In the genomic region with DNA sequence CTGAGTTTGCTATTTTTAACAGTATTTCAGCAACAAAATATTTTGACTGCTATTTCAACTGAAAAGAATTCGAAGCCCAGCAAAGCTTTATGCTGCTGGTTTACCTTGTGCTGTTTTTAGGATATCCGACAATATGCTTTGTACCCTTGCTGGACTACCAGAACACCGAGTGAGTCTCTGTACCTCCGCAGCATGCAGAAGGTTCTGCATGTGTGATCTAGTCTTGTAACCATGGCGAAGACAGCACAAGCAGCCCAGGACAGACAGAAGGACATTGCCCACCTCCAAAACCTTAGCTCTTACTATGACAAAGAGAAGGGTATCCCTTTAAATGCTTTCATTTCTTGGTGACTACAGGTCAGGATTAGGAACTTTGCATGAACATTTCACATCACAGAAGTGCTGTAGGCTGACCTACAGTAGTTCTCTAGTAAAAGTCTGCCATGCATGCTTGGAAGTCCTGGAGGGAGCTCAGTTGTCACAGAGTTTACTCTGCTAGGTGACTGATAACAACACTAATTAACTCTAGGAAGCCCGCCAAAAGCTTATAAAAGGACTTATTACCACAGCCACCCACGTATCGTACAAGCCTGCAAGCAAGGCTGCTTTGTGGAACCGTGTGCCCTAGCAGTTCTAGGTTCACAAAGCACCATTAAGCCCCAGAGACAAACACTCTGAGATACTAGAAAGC, we compare ENCODE assay signal across 11 mouse cellular contexts. TPM values are rescaled to one million over a fixed set of nuclear protein-coding genes. Genes with fewer than 3 reads are reported as not detected.
A peak's percentile ranks its signal among the peaks of the same experiment; 100 is the strongest.
DNase-seq lines count a peak whose midpoint lies in the region; ATAC-seq lines count a peak whose summit lies in the region.
"Had no signal": no experiment of that assay in that cellular context is flagged by ENCODE, and none has a peak within 500 bp of the region (broad histone marks: within the 10 kb centered on the region; RNA-seq: fewer than 3 reads in every experiment).

No protein-coding gene starts in this region.

- no peak overlapping the region for H3K4me3 ChIP-seq in heart, embryonic 12.5 days
- no peak overlapping the region for H3K4me3 ChIP-seq in forebrain, embryonic 12.5 days (replicated peaks)
- no peak overlapping the region for H3K4me3 ChIP-seq in limb, embryonic 10.5 days

- ATAC-seq in heart, embryonic 12.5 days (ENCODE audit: insufficient number of reproducible peaks, low FRiP score), result no peak
- ATAC-seq in forebrain, embryonic 12.5 days (ENCODE audit: low FRiP score), result no peak

- 67% methylated on average over 9 of the region's 9 CpGs for WGBS in heart, embryonic 12.5 days
- WGBS in forebrain, embryonic 12.5 days, result 75% methylated on average over 9 of the region's 9 CpGs
- 64% methylated on average over 9 of the region's 9 CpGs for WGBS in limb, embryonic 10.5 days

- DNase-seq in heart, postnatal 25 days (ENCODE audit: low spot score), result no peak
- DNase-seq in CD4-positive, CD25-positive, alpha-beta regulatory T cell, adult 2 months (ENCODE audit: low read depth, low spot score), result peak; percentile 64
- no peak for DNase-seq in limb, embryonic 10.5 days (ENCODE audit: low spot score)
- DNase-seq in layer of hippocampus, adult 9-10 months (ENCODE audit: low spot score), result no peak
- DNase-seq in kidney, adult 9 months, result no peak
- DNase-seq in spleen, postnatal 4 days (ENCODE audit: low spot score in 2 of 2), result no peak
- DNase-seq: cerebellum, adult 9-10 months; thymus, postnatal 25 days had no signal

- peak overlapping the region; percentile 41; the same call in 1 of the 2 replicates for H3K27ac ChIP-seq in heart, embryonic 12.5 days (ENCODE audit: poor library complexity, severe bottlenecking)
- H3K27ac ChIP-seq in forebrain, embryonic 12.5 days, result 0 out of 2 replicates have a peak overlapping the region, but pooled peaks have one; percentile 21
- H3K27ac ChIP-seq in limb, embryonic 10.5 days, result 0 out of 2 replicates have a peak overlapping the region, but pooled peaks have one; percentile 12

- intact Hi-C loops in heart, postnatal 25 days (cut with DNase I), result no loop called here

- no peak overlapping the region for H3K9ac ChIP-seq in heart, embryonic 12.5 days
- no peak overlapping the region for H3K9ac ChIP-seq in forebrain, embryonic 12.5 days

- H3K36me3 ChIP-seq in heart, embryonic 12.5 days, result no peaks in the 10 kb centered on the region
- no peaks in the 10 kb centered on the region for H3K36me3 ChIP-seq in forebrain, embryonic 12.5 days (replicated peaks)
- H3K36me3 ChIP-seq in limb, embryonic 10.5 days, result no peaks in the 10 kb centered on the region

- peaks cover 44% of the 10 kb centered on the region for H3K4me1 ChIP-seq in heart, embryonic 12.5 days (replicated peaks)
- no peaks in the 10 kb centered on the region for H3K4me1 ChIP-seq in forebrain, embryonic 12.5 days
- H3K4me1 ChIP-seq in limb, embryonic 10.5 days, result peaks cover 16% of the 10 kb centered on the region

- no peaks in the 10 kb centered on the region for H3K27me3 ChIP-seq in heart, embryonic 12.5 days (replicated peaks)
- no peaks in the 10 kb centered on the region for H3K27me3 ChIP-seq in forebrain, embryonic 12.5 days
- no peaks in the 10 kb centered on the region for H3K27me3 ChIP-seq in limb, embryonic 10.5 days (ENCODE audit: low read depth, poor library complexity, severe bottlenecking)

- H3K9me3 ChIP-seq in heart, embryonic 12.5 days (replicated peaks), result no peaks in the 10 kb centered on the region
- H3K9me3 ChIP-seq in forebrain, embryonic 12.5 days, result no peaks in the 10 kb centered on the region
- no peaks in the 10 kb centered on the region for H3K9me3 ChIP-seq in limb, embryonic 10.5 days (replicated peaks)

- peak overlapping the region; percentile 29; the same call in 1 of the 2 replicates for H3K4me2 ChIP-seq in heart, embryonic 12.5 days
- no peak overlapping the region for H3K4me2 ChIP-seq in forebrain, embryonic 12.5 days

RNA-seq across cellular contexts. Expression of a gene that starts 1.6 kb away (rescaled TPM):
- polyA plus RNA-seq in heart, embryonic 12.5 days (2016; fragmentation: Nextera tagmentation; extraction: Ambion mirVana), result 1.6 and 1.7 TPM in 2 replicates
- 1 to 10 TPM; 1.4 to 1.6 TPM for total RNA-seq in heart, postnatal 25 days (2021)
- polyA plus RNA-seq in forebrain, embryonic 12.5 days (2016; fragmentation: Nextera tagmentation; extraction: Ambion mirVana), result 1.4 and 1.8 TPM in 2 replicates
- polyA plus RNA-seq in limb, embryonic 10.5 days (2016; fragmentation: Nextera tagmentation; extraction: Ambion mirVana), result 2.4 and 2.7 TPM in 2 replicates

RNA-seq across cellular contexts. Expression of a gene that starts 47.8 kb away (rescaled TPM):
- 0.17 and 0.29 TPM in 2 replicates for polyA plus RNA-seq in heart, embryonic 12.5 days (2016; fragmentation: Nextera tagmentation; extraction: Ambion mirVana)
- total RNA-seq in heart, postnatal 25 days (2021), result under 1 TPM; 0.28 to 0.29 TPM
- 0.20 and 0.35 TPM in 2 replicates for polyA plus RNA-seq in forebrain, embryonic 12.5 days (2016; fragmentation: Nextera tagmentation; extraction: Ambion mirVana)
- 0.19 and 0.29 TPM in 2 replicates for polyA plus RNA-seq in limb, embryonic 10.5 days (2016; fragmentation: Nextera tagmentation; extraction: Ambion mirVana)
- total RNA-seq: layer of hippocampus, adult 18-20 months had no signal
